Comparison of ENCODE assay signal across 7 mouse cellular contexts in genomic region chr6:50109201-50109756, GRCm38 (mm10). TPM values are rescaled to one million over a fixed set of nuclear protein-coding genes. Genes with fewer than 3 reads are reported as not detected.
DNase-seq lines count a peak whose midpoint lies in the region; ATAC-seq and TF ChIP-seq lines count a peak whose summit lies in the region.

No protein-coding gene starts in this region.

- 4% methylated on average over 15 of the region's 15 CpGs for WGBS in hindbrain, embryonic 12.5 days

- no peak for TF ChIP-seq CTCF in testis, adult 2 months (IDR thresholded peaks at IDR 0.05; ENCODE audit: control insufficient read depth, insufficient read depth, insufficient replicate concordance, low read depth, low read length)

- H3K4me3 ChIP-seq in testis, adult 2 months (ENCODE audit: control insufficient read depth, low read depth, low read length), result peak overlapping the region; percentile 96
- peak overlapping the region; percentile 87 for H3K4me3 ChIP-seq in hindbrain, embryonic 12.5 days

- H3K27me3 ChIP-seq in testis, adult 2 months (ENCODE audit: control insufficient read depth, insufficient read depth, low read length), result no peaks in the 10 kb centered on the region
- no peaks in the 10 kb centered on the region for H3K27me3 ChIP-seq in hindbrain, embryonic 12.5 days

- H3K4me1 ChIP-seq in testis, adult 2 months (ENCODE audit: control insufficient read depth, insufficient read depth, low read length), result peaks cover 5% of the 10 kb centered on the region
- H3K4me1 ChIP-seq in hindbrain, embryonic 12.5 days, result peaks cover 13% of the 10 kb centered on the region

- no peaks in the 10 kb centered on the region for H3K9me3 ChIP-seq in hindbrain, embryonic 12.5 days (replicated peaks)

- no peak for TF ChIP-seq POLR2A in testis, adult 2 months (IDR thresholded peaks at IDR 0.05; ENCODE audit: control insufficient read depth, low read depth, low read length)

- no peaks in the 10 kb centered on the region for H3K36me3 ChIP-seq in testis, adult 2 months (ENCODE audit: control insufficient read depth, insufficient read depth, low read length)
- no peaks in the 10 kb centered on the region for H3K36me3 ChIP-seq in hindbrain, embryonic 12.5 days

- peak overlapping the region; percentile 59 for H3K27ac ChIP-seq in testis, adult 2 months (ENCODE audit: control insufficient read depth, insufficient read depth, low read depth, low read length)
- peak overlapping the region; percentile 88 for H3K27ac ChIP-seq in hindbrain, embryonic 12.5 days

- peak overlapping the region; percentile 77 for H3K4me2 ChIP-seq in hindbrain, embryonic 12.5 days (replicated peaks)

- 0 out of 2 replicates have a peak, but pooled peaks have one; percentile 4 for ATAC-seq in common myeloid progenitor, adult 5-6 weeks (replicated peaks; ENCODE audit: low read depth, poor library complexity, severe bottlenecking)
- ATAC-seq in hindbrain, embryonic 12.5 days (ENCODE audit: low FRiP score), result peak; percentile 11; the same call in 1 of the 2 replicates

- DNase-seq in testis, postnatal 10 days (ENCODE audit: low spot score), result no peak
- DNase-seq in mesoderm, embryonic 11.5 days (ENCODE audit: low read depth, low spot score), result peak; percentile 24
- peak; percentile 33 for DNase-seq in thymus, postnatal 4 days
- no peak for DNase-seq in c-Kit-positive CD71-positive TER-119-positive erythroid progenitor cells, embryonic 14.5 days (ENCODE audit: low spot score)

- H3K9ac ChIP-seq in hindbrain, embryonic 12.5 days, result peak overlapping the region; percentile 91

RNA-seq across cellular contexts. Expression of gene Mpp6, which starts 0.8 kb away (rescaled TPM):
- 64.9 and 73.5 TPM in 2 replicates for polyA plus RNA-seq in testis, adult 2 months (2012; rRNA removed)
- 233 and 247 TPM in 2 replicates for total RNA-seq in common myeloid progenitor, adult 5-6 weeks (2017)
- polyA plus RNA-seq in hindbrain, embryonic 12.5 days (2016; fragmentation: Nextera tagmentation; extraction: Ambion mirVana), result 76.9 and 80.7 TPM in 2 replicates

Comparison
In these comparisons a context has a peak if more than half of its experiments do, and no peak if none do; other contexts are left out.
1. DNase-seq: peak in mesoderm, embryonic 11.5 days (single experiment) and thymus, postnatal 4 days (single experiment); none in testis, postnatal 10 days (single experiment) and c-Kit-positive CD71-positive TER-119-positive erythroid progenitor cells, embryonic 14.5 days (single experiment).